Mouse (Mus musculus): Measurements from ENCODE around the gene Zfp292.

Zfp292 gene

DNA sequence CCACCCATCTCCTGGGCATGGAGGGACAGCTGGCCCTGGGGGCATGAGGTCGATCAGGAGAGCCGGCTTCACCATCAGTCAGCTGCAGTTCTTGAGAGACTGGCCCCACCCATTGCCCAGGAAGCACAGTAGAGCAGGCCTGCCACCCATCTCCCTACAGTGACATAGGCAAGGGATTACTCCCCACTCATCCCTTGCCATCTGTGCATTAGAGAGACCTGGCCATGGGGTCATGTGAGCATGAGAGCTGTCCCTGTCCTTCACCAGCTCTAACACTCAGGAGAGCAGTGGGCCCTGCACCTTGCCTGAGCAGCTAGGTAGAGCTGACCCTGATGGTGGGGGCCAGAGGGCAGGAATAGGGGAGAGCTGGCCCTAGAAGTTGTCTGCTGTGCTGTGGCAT, 97.1 kb downstream of the Zfp292 start:
- no peak for DNase-seq

DNA sequence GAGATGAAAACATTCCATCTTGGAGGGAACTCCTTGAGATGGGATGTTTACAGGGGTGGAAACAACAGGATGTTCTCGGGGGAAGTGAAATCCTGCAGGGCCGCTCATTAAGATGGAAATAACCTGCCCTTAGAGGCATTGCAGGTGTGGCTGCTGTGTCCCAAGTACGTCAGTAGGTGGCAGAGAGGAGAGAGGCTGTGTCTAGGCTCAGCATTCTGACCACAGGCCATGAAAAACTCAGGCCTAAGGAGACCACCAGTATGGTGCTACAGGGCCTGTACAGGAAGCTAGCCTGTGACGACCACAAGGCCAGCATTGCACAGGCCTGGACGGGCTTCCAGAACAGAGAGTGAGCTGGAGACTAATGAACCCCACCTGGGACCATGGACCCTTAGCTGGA, 97.9 kb downstream of the Zfp292 start:
- DNase-seq: peak; percentile 49

DNA sequence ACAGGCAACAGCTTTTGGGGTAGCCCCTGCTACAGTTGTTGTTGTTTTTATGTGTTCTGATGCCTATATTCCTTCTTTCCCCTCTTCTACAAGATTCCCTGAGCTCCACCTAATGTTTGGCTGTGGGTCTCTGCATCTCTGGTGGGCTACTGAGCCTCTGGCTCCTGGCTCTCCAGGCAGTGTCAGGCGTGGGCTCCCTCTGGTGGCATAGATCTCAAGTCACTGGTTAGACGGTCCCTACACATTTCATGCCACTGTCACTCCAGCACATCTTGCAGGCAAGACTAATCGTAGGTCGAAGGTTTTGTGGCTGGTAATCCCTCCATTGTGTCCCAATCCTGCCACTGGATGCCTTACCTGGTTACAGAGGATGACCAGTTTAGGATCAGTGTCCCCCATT, 100.0 kb downstream of the Zfp292 start:
- peak; percentile 59 for DNase-seq

DNA sequence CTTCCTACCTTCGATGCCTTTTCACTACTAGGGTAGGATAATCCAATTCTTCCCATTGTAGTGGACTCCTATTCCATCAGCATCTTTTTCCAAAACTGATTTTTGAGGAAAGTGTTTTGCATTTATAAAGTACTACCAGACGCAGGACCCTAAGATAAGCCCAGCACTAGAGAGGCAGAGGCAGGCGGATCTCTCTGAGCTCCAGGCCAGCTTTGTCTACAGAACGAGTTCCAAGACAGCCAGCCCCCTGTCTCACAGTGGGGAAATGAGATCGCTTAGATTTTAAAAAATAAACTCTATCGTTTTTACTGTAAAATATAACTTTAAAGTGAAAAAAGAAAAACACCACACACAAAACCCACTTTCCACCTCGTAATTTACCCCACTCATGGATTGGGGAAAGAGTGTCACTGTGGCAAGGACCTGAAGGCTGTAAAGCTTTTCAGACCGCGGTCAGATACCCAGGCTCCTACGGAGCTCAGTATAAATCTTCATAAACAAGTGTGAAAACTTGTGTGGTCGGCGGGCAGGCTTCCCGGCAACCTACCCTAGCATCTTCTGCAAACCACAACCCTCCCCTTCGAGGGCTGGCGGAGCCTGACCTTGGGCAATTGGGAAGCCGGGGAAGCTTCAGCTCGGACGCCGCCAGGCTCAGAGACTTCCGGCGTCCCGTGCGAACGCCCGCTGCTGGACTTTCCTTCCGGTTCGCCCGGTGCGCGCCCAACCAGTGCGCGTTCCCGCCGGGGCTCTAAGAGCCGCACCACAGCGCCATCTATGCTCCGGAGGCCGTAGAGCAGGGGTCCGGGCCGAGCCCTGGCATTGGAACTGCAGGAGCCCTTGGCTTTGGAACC, 104.9 kb downstream of the Zfp292 start, which contains the start of gene Smim8:
Smim8 (minus strand) TSS at position 747 of the 851 bp plus-strand sequence.
- DNase-seq: peak; percentile 96

DNA sequence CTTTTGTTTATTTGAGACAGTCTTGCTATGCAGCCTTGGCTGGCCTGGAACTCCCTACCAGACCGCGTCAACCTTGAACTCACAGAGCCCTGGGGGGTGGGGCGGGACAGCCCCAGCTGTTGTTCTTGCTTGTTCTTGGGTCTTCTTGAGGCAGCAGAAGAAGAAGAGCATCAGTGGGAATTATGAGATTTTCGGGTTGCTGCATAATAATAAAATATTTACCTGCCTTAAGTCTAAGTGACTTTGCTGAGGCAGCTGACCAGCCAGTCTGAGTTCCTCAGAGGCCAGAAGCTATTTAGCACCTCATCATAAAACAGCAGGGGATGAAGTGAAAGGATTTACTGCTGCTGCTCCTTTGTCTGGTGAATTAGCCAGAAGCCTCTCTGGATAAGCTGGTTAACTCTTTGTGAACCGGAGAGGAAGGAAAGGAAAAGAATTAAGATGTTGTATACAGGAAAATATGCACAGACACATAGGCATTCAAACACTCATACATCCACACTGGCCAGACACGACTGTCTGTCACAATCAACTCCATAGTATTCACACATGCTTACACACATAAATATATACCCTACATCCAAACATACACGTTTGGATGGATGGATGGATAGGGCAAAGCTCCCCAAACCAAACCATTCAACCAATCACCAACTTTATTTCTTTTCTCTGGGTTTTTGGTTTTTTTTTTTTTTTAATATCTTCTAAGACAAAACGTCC, 110.9 kb downstream of the Zfp292 start:
- DNase-seq: no peak

GRCm38 (mm10) chr4:34756163-34756562, 126.6 kb downstream of the Zfp292 start, which contains the start of gene Gm136:
Gm136 (minus strand) TSS chr4:34756263.
- DNase-seq: no peak

Measured in thymus, postnatal 4 days (tissue).